Mouse (Mus musculus) layer of hippocampus, postnatal 25 days (tissue): ENCODE measurements around the gene Fut11. TPM values are rescaled to one million over a fixed set of nuclear protein-coding genes. Genes with fewer than 3 reads are reported as not detected.

Source experiments
- DNase-seq, 2 experiments: peaks; one replicate each; pipeline ENCODE4 v3.0.0; 2022; ENCODE audit warnings: mixed read lengths in 2 of 2, low spot score in 1 of 2; ENCODE audit errors: extremely low spot score in 1 of 2
- total RNA-seq, 2 experiments: library from RNA; stranded (reverse); gene quantifications; 2 replicates each; pipeline ENCODE4 v1.2.3; 2021

Fut11 gene
- 10 to 100 TPM; 15.6 to 16.0 TPM for total RNA-seq

- peak; percentile 74 to 78 for DNase-seq
These were observed at the start of gene Fut11 for GRCm38 (mm10) chr14:20694884-20695760. Gene Fut11 (plus strand): TSS chr14:20694968.

GRCm38 (mm10) chr14:20645547-20645946, 49.2 kb upstream of the Fut11 start:
- DNase-seq = no peak

- no peak for DNase-seq
These were observed 48.4 kb upstream of the Fut11 start for GRCm38 (mm10) chr14:20646381-20646780.

GRCm38 (mm10) chr14:20651000-20651399, 43.8 kb upstream of the Fut11 start:
- DNase-seq = no peak

GRCm38 (mm10) chr14:20651722-20652256, 43.0 kb upstream of the Fut11 start:
- no peak for DNase-seq

- DNase-seq = no peak
These were observed 39.9 kb upstream of the Fut11 start for GRCm38 (mm10) chr14:20654690-20655421.

GRCm38 (mm10) chr14:20655731-20656130, 39.0 kb upstream of the Fut11 start:
- no peak for DNase-seq

GRCm38 (mm10) chr14:20656361-20656760, 38.4 kb upstream of the Fut11 start, which contains the start of gene Myoz1:
Gene Myoz1 (minus strand): TSS chr14:20656540.
- no peak for DNase-seq

- DNase-seq = peak in 1 of 2 experiments; percentile 28
These were observed 36.4 kb upstream of the Fut11 start for GRCm38 (mm10) chr14:20658326-20658725.

- DNase-seq = no peak
These were observed 35.9 kb upstream of the Fut11 start for GRCm38 (mm10) chr14:20658902-20659301.

- no peak for DNase-seq
These were observed 35.1 kb upstream of the Fut11 start for GRCm38 (mm10) chr14:20659687-20660086.

- DNase-seq = peak; percentile 84 to 89
These were observed 33.7 kb upstream of the Fut11 start for GRCm38 (mm10) chr14:20660827-20661660.

GRCm38 (mm10) chr14:20661661-20662331, 33.0 kb upstream of the Fut11 start:
- peak; percentile 17 to 29 for DNase-seq

GRCm38 (mm10) chr14:20662740-20663139, 32.0 kb upstream of the Fut11 start:
- DNase-seq = no peak

GRCm38 (mm10) chr14:20663601-20664000, 31.2 kb upstream of the Fut11 start:
- no peak for DNase-seq

- DNase-seq = no peak
These were observed 30.3 kb upstream of the Fut11 start for GRCm38 (mm10) chr14:20664436-20664835.

- DNase-seq = no peak
These were observed 27.3 kb upstream of the Fut11 start for GRCm38 (mm10) chr14:20667469-20667868.

- DNase-seq = no peak
These were observed 26.5 kb upstream of the Fut11 start, which contains the start of gene Synpo2l for GRCm38 (mm10) chr14:20668154-20668810. Gene Synpo2l (minus strand): TSS chr14:20668354.

GRCm38 (mm10) chr14:20672990-20673389, 21.8 kb upstream of the Fut11 start:
- DNase-seq = no peak
